Mouse (Mus musculus) adrenal gland, adult 2 months (tissue): ENCODE measurements around the gene Nsl1. TPM values are rescaled to one million over a fixed set of nuclear protein-coding genes. Genes with fewer than 3 reads are reported as not detected.
A peak's percentile ranks its signal among the peaks of the same experiment; 100 is the strongest.
"Not testable (repeated sequence)": the region's sequence is repeated elsewhere in the genome, so short reads cannot be mapped to it uniquely, and the experiment has no call there.

Experiments used
- DNase-seq: peaks from one replicate; pipeline ENCODE4 v3.0.0; 2021
- long read RNA-seq: library from polyadenylated mRNA; stranded (forward); transcript quantifications from one replicate; pipeline ENCODE4 v2.0.0, GENCODE M21; 2021
- polyA plus RNA-seq: library from polyadenylated mRNA; depleted of rRNA; stranded (reverse); fragments of >200 nt; gene quantifications from 2 replicates; pipeline ENCODE4 v1.2.3, GENCODE M21; 2012; rRNA removed
- total RNA-seq, 2 experiments: library from RNA; stranded (reverse); gene quantifications; 2 replicates each; pipeline ENCODE4 v1.2.3; 2021

The Nsl1 gene
- total RNA-seq (1 to 10 TPM in 1 of 2 experiments, under 1 TPM in 1; 0.52 to 1.2 TPM), polyA plus RNA-seq (0.17 and 0.22 TPM in 2 replicates)
- long read RNA-seq, partial matches to known transcripts, result 0 of 1 reads
- long read RNA-seq, other reads (novel, unspliced or antisense), result 1 of 1 reads

- peak; percentile 93 for DNase-seq
Observed at GRCm38 (mm10) chr1:191062781-191063485, at the start of gene Nsl1, which contains the start of gene Tatdn3. Gene Nsl1, plus strand, starts transcription at chr1:191063012. Gene Tatdn3, minus strand, starts transcription at chr1:191062932.

DNA sequence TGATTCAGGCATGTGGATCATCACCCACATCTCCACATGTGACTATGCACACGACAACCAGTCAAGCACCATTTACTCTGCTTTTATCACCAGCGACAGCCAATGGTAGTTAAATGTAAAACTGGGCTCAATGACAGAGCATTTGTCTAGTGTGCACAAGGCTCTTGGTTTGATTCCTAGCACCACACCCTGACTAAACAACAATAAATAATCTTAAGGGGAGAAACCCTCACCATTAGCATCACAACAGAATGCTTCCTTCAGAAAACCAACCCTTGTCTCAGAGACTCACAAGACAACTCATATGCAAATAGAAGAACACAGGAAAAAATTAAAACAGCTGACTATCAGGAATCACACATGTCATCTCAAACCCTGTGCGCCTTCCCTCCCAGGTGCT lies 48.5 kb upstream of the Nsl1 start:
- DNase-seq, result no peak

DNA sequence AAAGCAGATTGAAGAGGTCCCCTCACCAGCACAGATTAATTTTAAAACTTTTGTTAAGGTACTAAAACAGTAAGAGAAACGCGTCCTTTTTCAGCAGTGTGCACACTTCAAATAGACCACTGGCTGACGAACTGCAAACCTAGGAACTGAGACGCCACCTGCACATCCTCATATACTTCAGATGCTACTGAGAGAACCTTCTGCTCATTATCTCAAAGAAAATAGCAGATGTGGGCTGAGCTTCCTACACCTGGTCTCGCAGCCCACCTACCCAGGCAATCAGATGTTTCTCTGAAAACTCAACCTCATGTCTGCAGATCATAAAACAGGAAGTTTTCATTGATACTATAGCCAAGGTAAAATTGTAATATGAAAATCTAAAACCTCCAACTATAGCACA lies 43.0 kb upstream of the Nsl1 start:
- DNase-seq, result no peak

- DNase-seq, result no peak
Observed at GRCm38 (mm10) chr1:191020217-191020924, 42.4 kb upstream of the Nsl1 start.

DNA sequence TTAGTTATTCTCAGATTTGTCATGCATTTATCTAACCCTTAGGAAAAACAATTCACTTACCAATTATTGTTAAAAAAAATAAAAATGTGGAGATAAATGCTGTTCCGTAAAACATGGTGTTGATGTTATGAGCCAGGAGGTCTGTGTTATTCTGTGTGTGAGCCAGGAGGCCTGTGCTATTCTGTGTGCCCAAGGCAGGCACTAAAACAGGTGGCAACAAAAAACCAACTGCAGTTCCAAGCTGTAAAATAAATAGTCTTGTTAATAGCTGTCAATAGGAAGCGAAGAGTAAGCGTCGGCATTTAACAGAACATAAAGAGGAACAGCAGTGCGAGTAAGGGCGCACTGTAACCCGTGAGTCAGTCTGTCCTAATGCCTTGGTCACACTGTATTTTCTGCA lies 41.8 kb upstream of the Nsl1 start:
- no peak for DNase-seq

DNA sequence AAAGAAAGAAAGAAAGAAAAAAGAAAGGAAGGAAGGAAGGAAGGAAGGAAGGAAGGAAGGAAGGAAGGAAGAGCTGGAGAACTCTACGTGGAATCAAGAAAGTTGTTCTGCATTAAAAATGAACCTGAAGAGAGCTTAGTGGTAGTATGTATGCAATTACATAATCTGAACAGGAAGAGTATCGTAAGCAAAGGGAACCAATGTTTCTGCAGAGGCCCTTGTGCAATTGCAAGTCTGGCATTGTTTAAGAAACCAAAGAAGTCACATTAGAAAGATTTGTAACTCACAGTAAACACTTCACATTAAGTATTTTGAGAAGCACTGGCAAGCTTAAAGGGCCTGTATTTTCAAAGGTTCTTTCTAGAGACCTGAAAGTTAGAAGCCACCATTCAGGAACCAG lies 39.7 kb upstream of the Nsl1 start:
- DNase-seq, result no peak

- not testable (repeated sequence) for DNase-seq
Observed at GRCm38 (mm10) chr1:191023806-191024205, 39.0 kb upstream of the Nsl1 start.

DNA sequence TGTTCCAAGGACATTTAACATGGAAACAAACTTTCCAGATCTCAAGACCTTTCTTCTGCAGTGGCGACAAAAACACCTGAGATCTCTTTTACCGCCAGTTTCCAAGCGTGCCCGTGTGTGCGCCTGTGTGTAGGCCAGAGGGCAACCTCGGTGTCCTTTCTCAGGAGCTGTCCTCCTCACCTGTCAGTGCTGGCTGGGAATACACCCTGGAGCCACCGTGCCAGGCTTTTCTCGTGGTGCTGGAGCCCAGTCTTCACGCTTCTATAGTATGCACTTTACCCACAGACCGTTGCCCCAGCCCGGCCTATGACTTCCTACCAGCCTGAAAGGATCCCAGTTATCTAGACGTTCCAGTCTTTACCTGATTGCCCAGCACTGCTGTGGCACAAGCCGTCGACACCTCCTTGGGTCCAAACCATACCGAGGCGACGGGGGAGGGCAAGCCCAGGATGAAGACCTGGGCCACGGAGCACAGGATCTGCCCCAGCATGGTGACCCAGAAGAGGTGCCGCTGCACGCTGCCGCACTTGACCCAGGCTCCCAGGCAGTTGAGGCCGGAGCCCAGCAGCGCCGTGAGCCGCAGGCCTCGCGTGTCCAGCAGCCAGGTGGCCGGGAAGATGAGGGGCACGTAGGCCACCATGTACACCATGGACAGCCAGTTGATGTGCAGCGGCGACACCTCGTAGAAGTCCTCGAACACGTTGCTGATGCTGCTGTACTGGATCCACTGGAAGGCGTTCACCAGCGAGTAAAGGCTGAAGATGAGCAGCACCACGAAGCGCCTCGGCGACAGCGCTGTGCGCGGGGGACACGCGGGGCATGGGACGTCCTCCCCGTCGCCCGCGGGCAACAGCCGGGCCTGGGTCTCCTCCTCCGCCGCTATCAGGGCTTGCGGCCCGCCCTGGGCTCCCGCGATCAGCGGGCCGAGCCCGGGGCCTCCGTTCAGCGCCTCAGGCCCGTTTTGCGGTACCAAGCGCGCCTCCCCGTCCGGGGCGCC lies 37.5 kb upstream of the Nsl1 start:
- no peak for DNase-seq

DNA sequence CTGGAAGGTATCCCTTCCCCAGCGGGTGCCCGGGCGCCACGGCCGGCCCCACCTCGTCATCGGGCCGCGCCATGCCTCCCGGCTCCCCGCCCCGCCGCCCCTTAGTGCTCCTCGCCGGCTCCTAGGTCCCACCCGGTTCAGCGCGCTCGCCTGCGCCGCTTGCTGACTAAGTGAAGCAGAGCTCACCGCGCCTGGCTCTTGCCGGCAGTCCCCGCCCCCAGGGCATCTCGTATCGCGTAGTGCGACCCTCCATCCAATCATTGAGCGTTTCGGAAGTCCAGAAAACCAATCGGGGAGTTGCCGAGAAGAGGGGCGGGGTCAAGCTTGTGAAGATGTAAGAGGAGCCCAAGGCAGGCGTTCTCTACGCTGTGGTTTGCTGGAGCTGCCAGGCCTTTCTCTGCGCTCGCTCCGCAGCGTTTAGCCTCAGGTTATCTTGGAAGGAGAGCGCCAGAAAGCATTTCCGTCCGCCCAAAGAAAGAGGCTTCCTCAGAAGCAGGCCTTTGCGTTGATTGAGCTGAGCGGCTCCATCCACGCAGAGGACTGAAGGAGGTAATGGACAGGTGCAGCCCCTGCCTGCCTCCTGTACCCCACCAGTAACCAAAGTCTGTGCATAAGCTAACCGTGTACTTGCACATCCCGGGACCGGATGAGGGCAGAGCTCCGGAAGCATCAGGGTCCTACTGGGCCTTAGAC lies 36.6 kb upstream of the Nsl1 start, which contains the start of gene Flvcr1:
Gene Flvcr1 (minus strand): TSS at position 138 of the 693 bp plus-strand sequence.
- peak; percentile 99 for DNase-seq

DNA sequence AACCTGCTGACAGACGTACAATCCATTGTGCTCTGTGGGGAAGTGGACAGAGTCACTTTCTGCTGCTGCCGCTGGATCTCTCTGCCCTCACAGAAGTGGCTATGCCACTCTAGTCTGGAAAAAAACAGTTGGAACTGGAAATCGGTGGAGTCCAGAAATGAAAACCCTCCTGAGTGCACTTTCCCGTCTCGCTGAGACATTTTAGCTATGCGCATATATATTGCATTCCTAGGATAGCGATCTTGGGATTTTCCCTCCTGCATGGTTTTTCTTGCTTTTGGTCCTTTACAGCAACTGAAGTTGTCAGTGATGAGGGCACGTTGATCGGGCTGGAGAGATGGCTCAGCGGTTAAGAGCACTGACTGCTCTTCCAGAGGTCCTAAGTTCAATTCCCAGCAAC lies 32.6 kb upstream of the Nsl1 start:
- no peak for DNase-seq

GRCm38 (mm10) chr1:191030922-191031425 lies 31.8 kb upstream of the Nsl1 start:
- peak; percentile 34 for DNase-seq

GRCm38 (mm10) chr1:191035649-191036048 lies 27.2 kb upstream of the Nsl1 start:
- no peak for DNase-seq

DNA sequence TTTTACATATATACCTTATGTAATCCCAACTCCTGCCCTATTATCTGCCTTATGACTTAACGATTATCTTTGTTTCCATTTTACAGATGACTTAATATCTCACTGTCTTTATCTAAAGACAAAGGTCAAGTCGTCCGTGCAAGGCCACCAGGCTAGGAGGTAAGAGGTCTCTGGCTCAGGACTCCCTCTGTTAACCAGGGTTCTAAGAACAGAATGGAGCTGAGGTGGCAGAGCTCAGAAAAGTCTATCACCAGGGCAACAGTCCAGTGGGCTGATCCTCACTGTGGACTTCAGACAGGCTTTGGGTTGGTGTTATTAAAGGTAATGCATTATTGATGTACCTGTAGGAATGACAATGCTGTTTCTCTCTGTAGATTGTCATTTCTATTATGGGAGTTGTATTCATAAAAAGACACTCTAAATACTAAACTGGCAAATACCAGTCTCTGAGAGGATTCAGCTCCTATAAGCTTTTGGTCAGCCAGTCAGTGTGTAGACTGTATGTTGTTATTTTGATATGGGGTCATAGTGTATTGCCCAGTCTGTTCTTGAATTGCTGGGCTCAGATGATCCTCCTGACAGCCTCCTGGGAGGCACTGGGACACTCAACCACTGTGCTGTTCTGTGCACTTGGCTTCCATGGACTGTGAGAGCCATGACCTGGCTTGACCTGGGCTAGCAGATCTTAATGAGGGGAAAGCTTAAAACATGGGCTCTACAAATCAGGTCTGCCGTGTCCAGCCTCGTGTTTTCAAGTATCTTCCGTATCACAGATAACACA lies 26.1 kb upstream of the Nsl1 start, which contains the start of gene Spata45:
Gene Spata45 (plus strand): TSS at position 86 of the 781 bp plus-strand sequence.
- DNase-seq, result no peak

- no peak for DNase-seq
Observed at GRCm38 (mm10) chr1:191037999-191038398, 24.8 kb upstream of the Nsl1 start.

GRCm38 (mm10) chr1:191041352-191041751 lies 21.5 kb upstream of the Nsl1 start:
- no peak for DNase-seq

DNA sequence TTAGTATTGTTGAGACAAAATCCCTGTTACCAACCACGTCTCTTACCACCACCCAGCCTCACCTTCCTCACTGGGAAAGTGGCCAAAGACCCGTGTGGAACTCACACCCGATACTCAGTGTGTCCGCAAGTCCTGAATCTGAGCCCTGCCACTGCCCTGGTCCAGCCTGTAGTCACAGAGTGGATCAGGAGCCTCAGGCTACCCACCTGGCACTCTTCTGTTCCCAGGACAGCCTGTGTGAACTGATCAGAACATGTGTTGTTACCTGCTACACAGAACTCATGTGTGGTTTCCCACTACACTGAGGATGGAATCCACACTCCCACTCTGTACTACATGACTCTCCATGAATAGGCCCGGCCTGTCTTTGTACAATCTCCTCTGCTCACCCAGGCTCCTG lies 20.7 kb upstream of the Nsl1 start:
- no peak for DNase-seq

- no peak for DNase-seq
Observed at GRCm38 (mm10) chr1:191042688-191043087, 20.1 kb upstream of the Nsl1 start.

DNA sequence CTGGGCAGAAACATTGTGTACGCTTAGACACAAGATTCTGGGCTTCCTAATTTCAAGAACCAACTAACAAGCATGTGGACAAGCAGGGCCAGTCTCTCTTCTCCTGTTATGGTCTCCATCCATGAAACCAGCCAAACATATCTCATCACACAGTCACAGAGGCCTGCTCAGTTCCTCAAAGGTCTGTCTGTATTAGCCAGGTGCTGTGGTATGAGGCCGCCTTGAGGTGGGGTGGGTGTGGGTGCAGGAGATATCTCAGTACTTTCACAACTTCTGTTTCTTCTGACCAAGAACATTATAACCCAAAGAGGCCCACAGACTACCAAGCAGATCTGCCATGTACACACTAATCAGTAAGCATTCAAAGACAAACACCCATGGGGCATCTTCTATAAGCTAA lies 17.5 kb upstream of the Nsl1 start:
- DNase-seq, result no peak

DNA sequence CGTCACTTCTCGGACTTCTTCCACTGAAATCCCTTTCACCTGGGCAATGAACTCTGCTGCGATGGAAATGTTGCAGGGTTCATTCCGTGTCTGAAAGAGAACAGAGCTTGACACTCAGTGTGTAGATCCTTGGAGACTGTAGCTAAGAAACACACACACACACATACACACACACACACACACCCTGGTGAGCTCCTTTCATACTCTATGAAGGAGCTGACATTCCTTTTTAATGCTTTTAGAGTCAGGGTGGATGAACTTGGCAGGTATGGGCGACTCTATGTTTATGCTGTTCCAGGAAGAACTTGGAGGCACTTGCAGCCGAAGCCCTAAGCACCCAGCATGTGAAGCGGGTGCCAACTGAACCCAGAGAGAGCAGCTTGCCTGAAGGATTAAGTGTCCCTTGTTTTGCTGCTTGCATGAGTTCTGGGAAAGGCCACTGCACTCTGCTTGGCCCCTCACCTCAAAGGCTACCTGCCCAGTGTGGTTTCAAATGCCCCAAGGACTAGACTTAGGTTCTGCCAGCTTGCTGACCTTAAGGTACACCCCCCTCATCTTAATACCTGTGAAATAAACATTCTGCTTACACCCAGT lies 16.5 kb upstream of the Nsl1 start:
- DNase-seq, result no peak

DNA sequence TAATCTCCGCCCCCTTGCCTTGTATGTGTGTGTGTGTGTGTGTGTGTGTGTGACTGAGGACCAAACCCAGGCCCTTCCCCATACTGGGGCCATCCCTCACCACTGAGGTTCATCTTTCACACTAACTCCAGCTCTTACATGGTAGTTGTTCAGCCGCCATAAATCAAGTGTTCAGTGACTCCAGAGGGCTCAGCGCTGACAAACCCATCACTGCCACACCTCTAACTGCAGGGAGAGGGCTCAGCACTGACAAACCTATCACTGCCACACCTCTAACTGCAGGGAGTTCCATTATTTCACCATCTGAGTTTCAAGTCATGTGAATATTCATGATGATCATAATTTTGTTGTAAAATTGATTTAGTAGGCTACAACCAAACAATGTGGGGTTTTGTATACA lies 9.3 kb upstream of the Nsl1 start:
- no peak for DNase-seq
